Mouse (Mus musculus) left cerebral cortex, adult 2 months (tissue): ENCODE data around the gene Sorl1. TPM values are rescaled to one million over a fixed set of nuclear protein-coding genes. Genes with fewer than 3 reads are reported as not detected.
A peak's percentile ranks its signal among the peaks of the same experiment; 100 is the strongest.

Source experiments
- DNase-seq, 2 experiments: peaks; one replicate each; pipeline ENCODE4 v3.0.0; 2021 to 2022; ENCODE audit warnings: low spot score in 2 of 2, mixed read lengths in 1 of 2; ENCODE audit errors: extremely low spot score in 1 of 2
- H3K27ac ChIP-seq: fragments of 200-600 bp; 2 replicates; pipeline ENCODE4 v1.8.1; 2022
- H3K4me3 ChIP-seq: fragments of 200-600 bp; 2 replicates; pipeline ENCODE4 v1.8.1; 2022
- CTCF ChIP-seq: fragments of 200-600 bp; IDR thresholded peaks from 2 replicates; pipeline ENCODE4 v1.8.1; 2022; ENCODE audit warnings: antibody characterized with exemption, mild to moderate bottlenecking, moderate library complexity
- intact Hi-C: fragments of 180-260 bp; cut with DNase I; formaldehyde crosslinking; loops from one replicate; pipeline ENCODE4 v1.15.1; 2025
- total RNA-seq, 2 experiments: library from RNA; stranded (reverse); gene quantifications; 2 replicates each; pipeline ENCODE4 v1.2.3; 2021

Gene Sorl1
- total RNA-seq, 2 experiments from 2014 or later: 238 to 239 TPM

DNA sequence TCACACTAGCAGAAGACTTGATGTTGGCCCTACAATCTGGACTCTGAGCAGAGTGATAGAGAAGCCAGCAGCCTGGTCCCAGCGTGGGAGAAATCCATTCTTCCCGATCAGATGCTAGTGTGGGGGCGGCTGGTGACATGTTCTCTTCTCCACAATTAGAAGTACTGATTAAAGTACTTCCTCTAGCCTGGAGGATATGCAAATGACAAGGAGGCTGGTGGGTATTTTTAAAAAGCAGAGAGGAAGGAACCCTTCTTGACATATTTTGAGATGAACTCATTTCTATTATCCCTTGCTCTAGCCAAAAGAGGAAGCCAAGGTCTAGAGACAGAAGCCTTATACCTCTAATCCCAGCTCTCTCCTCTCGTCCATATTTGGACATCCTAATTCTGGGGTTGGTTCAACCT lies 40.4 kb downstream of the Sorl1 start:
- Histone ChIP-seq H3K27ac (peak overlapping the region; percentile 79), H3K4me3 (no peak overlapping the region)
- DNase-seq: peak; percentile 69 to 72
- no peak for TF ChIP-seq CTCF
- intact Hi-C loops: loop anchor here (1.0 to 5.0 kb wide), 4 partner anchors 28 to 124 kb away; no protein-coding TSS in a partner anchor

DNA sequence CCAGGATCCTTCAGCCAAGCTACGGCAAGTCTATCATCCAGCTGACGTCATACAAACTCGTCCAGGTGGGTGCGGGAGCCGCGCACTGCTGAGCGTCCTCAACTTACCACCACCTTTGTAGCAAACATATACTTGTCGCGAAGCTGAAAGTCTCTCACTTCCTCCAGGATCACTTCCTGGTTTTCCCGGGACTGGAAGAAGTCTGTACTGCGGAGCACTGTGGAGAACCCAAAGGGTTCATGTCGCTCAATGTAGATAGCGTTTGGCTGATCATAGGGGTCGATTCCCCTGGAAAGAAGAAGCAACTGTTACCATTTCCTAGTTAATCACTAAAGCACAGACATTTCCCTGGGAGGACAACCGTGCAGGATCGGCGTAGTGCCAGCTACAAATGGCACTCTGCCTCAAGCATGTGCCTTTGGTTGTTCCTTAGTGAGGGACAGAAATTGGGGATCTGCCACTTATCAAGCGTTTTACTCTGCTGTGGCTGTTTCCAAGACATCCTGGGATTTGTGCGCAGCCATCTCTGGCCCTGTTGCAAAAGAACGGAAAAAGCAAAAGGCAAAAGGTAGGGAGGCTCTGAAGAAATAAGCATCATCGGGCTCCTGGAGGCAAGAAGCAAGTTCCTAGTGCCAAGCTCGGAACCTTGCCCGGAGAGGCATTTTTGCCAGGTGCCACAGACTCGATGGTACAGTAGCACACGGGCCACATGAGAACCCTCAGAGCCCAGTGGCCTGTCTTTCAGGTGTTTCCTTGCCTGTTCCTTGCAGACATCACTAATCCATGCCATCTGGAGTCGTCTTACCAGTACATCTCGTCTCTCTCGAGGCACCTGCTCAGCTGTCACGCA lies 42.2 kb downstream of the Sorl1 start:
- TF ChIP-seq CTCF: no peak
- DNase-seq: no peak
- intact Hi-C loops: loop anchor here (5.0 kb wide), 1 partner anchor 125 kb away; no protein-coding TSS in a partner anchor
- Histone ChIP-seq H3K27ac (no peak overlapping the region; the same call in 1 of the 2 replicates), H3K4me3 (no peak overlapping the region)

GRCm38 (mm10) chr9:42080671-42081070 lies 43.4 kb downstream of the Sorl1 start:
- DNase-seq: no peak
- Histone ChIP-seq H3K4me3 (no peak overlapping the region), H3K27ac (peak overlapping the region; percentile 34; the same call in 1 of the 2 replicates)
- intact Hi-C loops: loop anchor here (5.0 kb wide), 1 partner anchor 127 kb away; no protein-coding TSS in a partner anchor
- no peak for TF ChIP-seq CTCF

- intact Hi-C loops: no loop called here
- TF ChIP-seq CTCF: no peak
- Histone ChIP-seq H3K4me3 (no peak overlapping the region), H3K27ac (no peak overlapping the region)
- no peak for DNase-seq
Observed at GRCm38 (mm10) chr9:42077112-42077845, 46.8 kb downstream of the Sorl1 start.

- no peak for DNase-seq
- H3K27ac ChIP-seq: no peak overlapping the region
- intact Hi-C loops: no loop called here
- no peak for TF ChIP-seq CTCF
- no peak overlapping the region for H3K4me3 ChIP-seq
Observed at GRCm38 (mm10) chr9:42076256-42076849, 47.7 kb downstream of the Sorl1 start.

- DNase-seq: no peak
- no peak overlapping the region for H3K27ac ChIP-seq
- no peak for TF ChIP-seq CTCF
- no peak overlapping the region for H3K4me3 ChIP-seq
- intact Hi-C loops: no loop called here
Observed at GRCm38 (mm10) chr9:42075241-42075640, 48.9 kb downstream of the Sorl1 start.

GRCm38 (mm10) chr9:42072010-42072409 lies 52.1 kb downstream of the Sorl1 start:
- H3K4me3 ChIP-seq: no peak overlapping the region
- TF ChIP-seq CTCF: no peak
- intact Hi-C loops: no loop called here
- H3K27ac ChIP-seq: peak overlapping the region; percentile 33
- no peak for DNase-seq

DNA sequence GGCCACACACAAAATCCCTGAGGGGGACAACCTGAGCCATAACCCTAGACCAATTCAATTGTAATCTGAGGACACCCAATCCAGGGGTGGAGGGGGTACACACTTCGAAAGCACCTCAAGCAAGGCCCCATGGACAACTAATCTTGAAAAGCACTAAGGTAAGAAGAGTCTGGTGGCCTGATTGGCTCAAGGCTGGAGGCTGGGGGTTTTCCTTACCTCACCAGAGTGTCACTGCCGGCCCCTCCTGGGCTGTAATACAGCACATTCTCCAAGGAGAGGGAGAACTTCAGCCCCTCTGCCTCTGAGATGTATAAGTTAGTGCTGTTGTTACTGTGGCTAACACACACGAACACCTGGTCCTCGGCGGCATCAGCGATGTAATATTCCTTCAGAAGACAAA lies 53.2 kb downstream of the Sorl1 start:
- Histone ChIP-seq H3K27ac (peak overlapping the region; percentile 8; the same call in 1 of the 2 replicates), H3K4me3 (no peak overlapping the region)
- no peak for DNase-seq
- TF ChIP-seq CTCF: no peak
- intact Hi-C loops: no loop called here

- intact Hi-C loops: no loop called here
- DNase-seq: no peak
- no peak for TF ChIP-seq CTCF
- Histone ChIP-seq H3K27ac (no peak overlapping the region), H3K4me3 (no peak overlapping the region)
Observed at GRCm38 (mm10) chr9:42069471-42069870, 54.6 kb downstream of the Sorl1 start.

DNA sequence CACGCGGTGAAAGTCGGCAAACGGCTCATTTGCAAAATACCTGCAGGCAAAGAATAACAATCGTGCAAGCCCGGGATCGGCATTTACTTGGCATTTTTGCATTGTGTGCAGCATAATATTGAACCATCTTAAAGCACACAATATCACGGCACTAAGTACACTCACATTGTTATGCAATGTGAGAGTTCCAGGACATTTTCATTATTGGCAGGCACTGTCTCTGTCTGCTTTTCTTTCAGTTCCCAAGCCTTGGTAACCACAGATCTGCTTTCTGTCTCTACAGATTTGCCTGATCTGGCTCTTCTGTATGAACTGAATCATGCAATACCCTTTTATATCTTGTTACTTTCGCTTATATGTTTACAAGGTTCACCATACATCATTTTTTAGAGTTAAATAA lies 56.1 kb downstream of the Sorl1 start:
- Histone ChIP-seq H3K27ac (0 out of 2 replicates have a peak overlapping the region, but pooled peaks have one; percentile 28), H3K4me3 (no peak overlapping the region)
- DNase-seq: no peak
- intact Hi-C loops: no loop called here
- no peak for TF ChIP-seq CTCF

GRCm38 (mm10) chr9:42065756-42066155 lies 58.3 kb downstream of the Sorl1 start:
- intact Hi-C loops: no loop called here
- Histone ChIP-seq H3K27ac (no peak overlapping the region), H3K4me3 (no peak overlapping the region)
- no peak for TF ChIP-seq CTCF
- no peak for DNase-seq

GRCm38 (mm10) chr9:42063391-42063790 lies 60.7 kb downstream of the Sorl1 start:
- intact Hi-C loops: no loop called here
- TF ChIP-seq CTCF: no peak
- DNase-seq: no peak
- Histone ChIP-seq H3K27ac (no peak overlapping the region), H3K4me3 (no peak overlapping the region)
